Mouse (Mus musculus): Measurements from ENCODE around the gene Aifm2. TPM values are rescaled to one million over a fixed set of nuclear protein-coding genes. Genes with fewer than 3 reads are reported as not detected.
A peak's percentile ranks its signal among the peaks of the same experiment; 100 is the strongest.

Gene Aifm2
- total RNA-seq, 2 experiments from 2014 or later: 238 to 400 TPM

GRCm38 (mm10) chr10:61758904-61759303 is 43.8 kb downstream of the Aifm2 start:
- DNase-seq (ENCODE audit: low spot score in 2 of 2): no peak

- no peak for DNase-seq (ENCODE audit: low spot score in 2 of 2)
Observed at GRCm38 (mm10) chr10:61759869-61760268, 44.8 kb downstream of the Aifm2 start.

- DNase-seq (ENCODE audit: low spot score in 2 of 2): no peak
Observed at GRCm38 (mm10) chr10:61764689-61765088, 49.6 kb downstream of the Aifm2 start.

GRCm38 (mm10) chr10:61765558-61765957 is 50.5 kb downstream of the Aifm2 start:
- DNase-seq (ENCODE audit: low spot score in 2 of 2): no peak

GRCm38 (mm10) chr10:61766806-61767205 is 51.7 kb downstream of the Aifm2 start:
- no peak for DNase-seq (ENCODE audit: low spot score in 2 of 2)

GRCm38 (mm10) chr10:61781461-61782128 is 66.5 kb downstream of the Aifm2 start:
- no peak for DNase-seq (ENCODE audit: low spot score in 2 of 2)

- DNase-seq (ENCODE audit: low spot score in 2 of 2): peak; percentile 58 to 66
Observed at GRCm38 (mm10) chr10:61782799-61783611, 67.9 kb downstream of the Aifm2 start.

GRCm38 (mm10) chr10:61783621-61784251 is 68.7 kb downstream of the Aifm2 start, which contains the start of gene H2afy2:
H2afy2 (minus strand) TSS chr10:61784147.
- peak; percentile 52 to 58 for DNase-seq (ENCODE audit: low spot score in 2 of 2)

GRCm38 (mm10) chr10:61784414-61784813 is 69.4 kb downstream of the Aifm2 start:
- DNase-seq (ENCODE audit: low spot score in 2 of 2): no peak

- DNase-seq (ENCODE audit: low spot score in 2 of 2): no peak
Observed at GRCm38 (mm10) chr10:61787541-61788313, 72.7 kb downstream of the Aifm2 start.

GRCm38 (mm10) chr10:61788499-61788898 is 73.4 kb downstream of the Aifm2 start:
- DNase-seq (ENCODE audit: low spot score in 2 of 2): no peak

Small RNAs within 50 kb of the gene (microRNA-seq; reads per million reads assigned to microRNA genes)
- gene Mir5108 (ENCODE audit: borderline number of aligned reads in 2 of 2): 0 to 0.47 reads per million in 2 experiments

Other genes starting within 250 kb of the Aifm2 start
- gene Lrrc20, start 239.5 kb upstream of the Aifm2 start, total RNA-seq (2021): 10 to 100 TPM in 1 of 2 experiments, 1 to 10 TPM in 1; 7.4 to 15.9 TPM
- under 1 TPM; 0.17 to 0.26 TPM for gene Npffr1, start 119.8 kb upstream of the Aifm2 start, total RNA-seq (2021)
- 100 to 1,000 TPM; 138 to 160 TPM for gene Ppa1, start 66.7 kb upstream of the Aifm2 start, total RNA-seq (2021)
- 100 to 1,000 TPM; 198 to 216 TPM for gene Sar1a, start 35.0 kb upstream of the Aifm2 start, total RNA-seq (2021)
- 100 to 1,000 TPM in 1 of 2 experiments, 10 to 100 TPM in 1; 82.4 to 130 TPM for gene Tysnd1, start 19.7 kb upstream of the Aifm2 start, total RNA-seq (2021)
- 1 to 10 TPM; 6.9 to 7.4 TPM for gene H2afy2, start 68.9 kb downstream of the Aifm2 start, total RNA-seq (2021)

Measured in adrenal gland, adult 18-20 months (tissue).